ENCODE assay signal across 22 mouse cellular contexts in the genomic region with DNA sequence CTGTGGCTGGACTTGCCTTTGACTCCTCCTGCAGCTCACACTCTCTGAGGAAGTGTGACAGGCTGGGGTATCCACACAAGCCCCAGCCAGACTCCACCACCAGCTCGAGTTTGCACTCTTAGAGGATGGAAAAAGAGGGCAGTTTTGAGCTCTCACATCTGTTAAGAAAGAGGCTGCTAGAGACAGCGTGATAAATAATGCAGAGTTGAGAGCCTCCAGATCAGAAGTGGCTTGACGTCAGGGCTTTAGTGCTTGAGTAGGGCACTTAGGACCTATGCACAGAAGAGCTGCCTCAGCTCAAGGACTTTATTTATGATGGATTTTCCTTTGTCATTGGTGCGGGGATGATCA. TPM values are rescaled to one million over a fixed set of nuclear protein-coding genes. Genes with fewer than 3 reads are reported as not detected.
DNase-seq lines count a peak whose midpoint lies in the region; ATAC-seq and TF ChIP-seq lines count a peak whose summit lies in the region.
"Had no signal": no experiment of that assay in that cellular context is flagged by ENCODE, and none has a peak within 500 bp of the region (broad histone marks: within the 10 kb centered on the region; RNA-seq: fewer than 3 reads in every experiment).

No protein-coding gene starts in this region.

- 47% methylated on average over 4 of the region's 4 CpGs for WGBS in heart, embryonic 10.5 days
- WGBS in kidney, postnatal 0 days = 35% methylated on average over 4 of the region's 4 CpGs
- 72% methylated on average over 4 of the region's 4 CpGs for WGBS in neural tube, embryonic 13.5 days
- 75% methylated on average over 4 of the region's 4 CpGs for WGBS in neural tube, embryonic 15.5 days

- TF ChIP-seq CTCF in kidney, postnatal 0 days (IDR thresholded peaks at IDR 0.05; ENCODE audit: low read depth) = no peak

- H3K4me1 ChIP-seq in heart, embryonic 10.5 days = peaks cover 29% of the 10 kb centered on the region
- H3K4me1 ChIP-seq in kidney, postnatal 0 days (replicated peaks; ENCODE audit: insufficient read depth, low read length) = no peaks in the 10 kb centered on the region
- peaks cover 10% of the 10 kb centered on the region; the same call in 1 of the 2 replicates for H3K4me1 ChIP-seq in neural tube, embryonic 13.5 days (replicated peaks)
- H3K4me1 ChIP-seq in neural tube, embryonic 15.5 days = no peaks in the 10 kb centered on the region
- H3K4me1 ChIP-seq: limb, embryonic 12.5 days; midbrain, embryonic 12.5 days had no signal

- intact Hi-C loops in heart, postnatal 25 days (cut with DNase I) = no loop called here

- no peak overlapping the region for H3K9ac ChIP-seq in kidney, postnatal 0 days (ENCODE audit: low read depth, low read length)
- no peak overlapping the region for H3K9ac ChIP-seq in neural tube, embryonic 13.5 days
- no peak overlapping the region for H3K9ac ChIP-seq in neural tube, embryonic 15.5 days (replicated peaks)
- H3K9ac ChIP-seq: forebrain, postnatal 0 days; limb, embryonic 12.5 days; liver, embryonic 12.5 days; midbrain, embryonic 12.5 days had no signal

- no peaks in the 10 kb centered on the region for H3K36me3 ChIP-seq in heart, embryonic 10.5 days
- H3K36me3 ChIP-seq in kidney, postnatal 0 days (ENCODE audit: insufficient read depth, low read length) = no peaks in the 10 kb centered on the region
- no peaks in the 10 kb centered on the region for H3K36me3 ChIP-seq in neural tube, embryonic 13.5 days
- H3K36me3 ChIP-seq in neural tube, embryonic 15.5 days = no peaks in the 10 kb centered on the region
- H3K36me3 ChIP-seq: G1E; hindbrain, embryonic 10.5 days; limb, embryonic 12.5 days; liver, embryonic 12.5 days; midbrain, embryonic 12.5 days had no signal

- no peak for ATAC-seq in kidney, postnatal 0 days (replicated peaks; ENCODE audit: low FRiP score, low read depth)
- no peak for ATAC-seq in neural tube, embryonic 13.5 days (ENCODE audit: low read depth)
- no peak for ATAC-seq in neural tube, embryonic 15.5 days (ENCODE audit: low FRiP score)
- ATAC-seq: CD4-positive, CD25-positive, alpha-beta regulatory T cell, adult 4 months; forebrain, postnatal 0 days; hindbrain, postnatal 0 days; intestine, postnatal 0 days had no signal

- H3K4me2 ChIP-seq in kidney, postnatal 0 days (ENCODE audit: low read length) = no peak overlapping the region
- H3K4me2 ChIP-seq in neural tube, embryonic 13.5 days = no peak overlapping the region
- H3K4me2 ChIP-seq in neural tube, embryonic 15.5 days = no peak overlapping the region
- H3K4me2 ChIP-seq: limb, embryonic 12.5 days; liver, embryonic 12.5 days; midbrain, embryonic 12.5 days had no signal

- no peaks in the 10 kb centered on the region for H3K27me3 ChIP-seq in heart, embryonic 10.5 days (ENCODE audit: insufficient read depth, poor library complexity, severe bottlenecking)
- H3K27me3 ChIP-seq in kidney, postnatal 0 days (ENCODE audit: insufficient read depth, low read length) = no peaks in the 10 kb centered on the region
- no peaks in the 10 kb centered on the region for H3K27me3 ChIP-seq in neural tube, embryonic 13.5 days
- H3K27me3 ChIP-seq in neural tube, embryonic 15.5 days (replicated peaks) = no peaks in the 10 kb centered on the region
- H3K27me3 ChIP-seq: limb, embryonic 12.5 days; liver, embryonic 12.5 days; midbrain, embryonic 12.5 days had no signal

- 0 out of 2 replicates have a peak overlapping the region, but pooled peaks have one; percentile 47 for H3K27ac ChIP-seq in heart, embryonic 10.5 days
- H3K27ac ChIP-seq in kidney, postnatal 0 days = no peak overlapping the region
- 0 out of 2 replicates have a peak overlapping the region, but pooled peaks have one; percentile 4 for H3K27ac ChIP-seq in neural tube, embryonic 13.5 days (replicated peaks)
- H3K27ac ChIP-seq in neural tube, embryonic 15.5 days (replicated peaks) = no peak overlapping the region
- H3K27ac ChIP-seq: hindbrain, embryonic 10.5 days; hindbrain, postnatal 0 days; limb, embryonic 12.5 days; liver, embryonic 12.5 days; midbrain, embryonic 12.5 days had no signal

- H3K9me3 ChIP-seq in heart, embryonic 10.5 days = no peaks in the 10 kb centered on the region; the same call in 1 of the 2 replicates
- no peaks in the 10 kb centered on the region for H3K9me3 ChIP-seq in kidney, postnatal 0 days (replicated peaks; ENCODE audit: low read length)
- H3K9me3 ChIP-seq in neural tube, embryonic 13.5 days = no peaks in the 10 kb centered on the region
- no peaks in the 10 kb centered on the region for H3K9me3 ChIP-seq in neural tube, embryonic 15.5 days (replicated peaks)
- H3K9me3 ChIP-seq: G1E; liver, embryonic 12.5 days had no signal

- H3K4me3 ChIP-seq in heart, embryonic 10.5 days = no peak overlapping the region
- H3K4me3 ChIP-seq in kidney, postnatal 0 days (replicated peaks; ENCODE audit: low read depth, low read length) = no peak overlapping the region
- H3K4me3 ChIP-seq in neural tube, embryonic 13.5 days = no peak overlapping the region
- H3K4me3 ChIP-seq in neural tube, embryonic 15.5 days (replicated peaks) = no peak overlapping the region
- H3K4me3 ChIP-seq: hindbrain, embryonic 10.5 days; limb, embryonic 12.5 days; liver, embryonic 12.5 days; midbrain, embryonic 12.5 days had no signal

- DNase-seq in heart, embryonic 10.5 days (ENCODE audit: low spot score) = no peak
- DNase-seq in heart, postnatal 25 days (ENCODE audit: low spot score) = no peak
- DNase-seq in kidney, postnatal 0 days (ENCODE audit: low spot score) = peak; percentile 19
- no peak for DNase-seq in kidney, adult 8-10 months
- DNase-seq in right cerebral cortex, postnatal 25 days = no peak
- DNase-seq: adrenal gland, postnatal 14 days; cerebellum, adult 11 months; cerebellum, postnatal 10 days; embryo, embryonic 11 days; forebrain, postnatal 0 days; gastrocnemius, postnatal 36 days; thymus, postnatal 14 days had no signal

RNA-seq across cellular contexts. Expression of gene Ndrg4, which starts 13.2 kb away (rescaled TPM):
- 141 and 294 TPM in 2 replicates for polyA plus RNA-seq in heart, embryonic 10.5 days (2016; fragmentation: Nextera tagmentation; extraction: Ambion mirVana)
- 100 to 1,000 TPM; 317 to 336 TPM for total RNA-seq in heart, postnatal 25 days (2021)
- polyA plus RNA-seq in kidney, postnatal 0 days (2015; fragmentation: Nextera tagmentation; extraction: Ambion mirVana) = 22.0 and 22.2 TPM in 2 replicates
- 244 and 275 TPM in 2 replicates for polyA plus RNA-seq in neural tube, embryonic 13.5 days (2015; fragmentation: Nextera tagmentation; extraction: Ambion mirVana)
- 495 and 557 TPM in 2 replicates for polyA plus RNA-seq in neural tube, embryonic 15.5 days (2015; fragmentation: Nextera tagmentation; extraction: Ambion mirVana)
- polyA plus RNA-seq: G1E had no signal

RNA-seq across cellular contexts. Expression of gene Gins3, which starts 30.3 kb away (rescaled TPM):
- polyA plus RNA-seq in heart, embryonic 10.5 days (2016; fragmentation: Nextera tagmentation; extraction: Ambion mirVana) = 20.3 and 20.7 TPM in 2 replicates
- 1 to 10 TPM in 1 of 2 experiments, under 1 TPM in 1; 0.88 to 1.3 TPM for total RNA-seq in heart, postnatal 25 days (2021)
- polyA plus RNA-seq in kidney, postnatal 0 days (2015; fragmentation: Nextera tagmentation; extraction: Ambion mirVana) = 9.9 and 11.5 TPM in 2 replicates
- 8.1 and 8.8 TPM in 2 replicates for polyA plus RNA-seq in neural tube, embryonic 13.5 days (2015; fragmentation: Nextera tagmentation; extraction: Ambion mirVana)
- polyA plus RNA-seq in neural tube, embryonic 15.5 days (2015; fragmentation: Nextera tagmentation; extraction: Ambion mirVana) = 7.8 and 9.8 TPM in 2 replicates

RNA-seq across cellular contexts. Expression of gene Setd6, which starts 52.1 kb away (rescaled TPM):
- polyA plus RNA-seq in heart, embryonic 10.5 days (2016; fragmentation: Nextera tagmentation; extraction: Ambion mirVana) = 24.5 and 30.2 TPM in 2 replicates
- total RNA-seq in heart, postnatal 25 days (2021) = 10 to 100 TPM; 14.1 to 15.1 TPM
- 15.3 and 16.8 TPM in 2 replicates for polyA plus RNA-seq in kidney, postnatal 0 days (2015; fragmentation: Nextera tagmentation; extraction: Ambion mirVana)
- 20.1 and 24.3 TPM in 2 replicates for polyA plus RNA-seq in neural tube, embryonic 13.5 days (2015; fragmentation: Nextera tagmentation; extraction: Ambion mirVana)
- 32.9 and 34.8 TPM in 2 replicates for polyA plus RNA-seq in neural tube, embryonic 15.5 days (2015; fragmentation: Nextera tagmentation; extraction: Ambion mirVana)

Comparison
In these comparisons a context has a peak if more than half of its experiments do, and no peak if none do; other contexts are left out.
1. H3K27ac ChIP-seq: peak in heart, embryonic 10.5 days (single experiment) and neural tube, embryonic 13.5 days (single experiment); none in kidney, postnatal 0 days (single experiment) and neural tube, embryonic 15.5 days (single experiment).